Mouse (Mus musculus) G1E (cell line): ENCODE results near the gene Gm11037.

Experiments
- CTCF ChIP-seq: IDR thresholded peaks from 2 replicates; pipeline ENCODE4 v1.5.1; 2012; ENCODE audit warnings: low read depth, low read length, inconsistent platforms, mixed read lengths
- GATA1 ChIP-seq: IDR thresholded peaks from 2 replicates; pipeline ENCODE4 v1.6.1; 2012; ENCODE audit warnings: borderline replicate concordance, low read length, inconsistent platforms, mixed read lengths
- POLR2AphosphoS5 ChIP-seq: IDR thresholded peaks from 2 replicates; pipeline ENCODE4 v1.6.1; 2012; ENCODE audit warnings: low read depth, low read length, inconsistent platforms; ENCODE audit not compliant: insufficient replicate concordance
- TAL1 ChIP-seq: conservative IDR thresholded peaks from 2 replicates; pipeline ENCODE4 v1.6.1; 2012; ENCODE audit warnings: low read depth, low read length, inconsistent platforms, mixed read lengths

- TF ChIP-seq CTCF (no peak), GATA1 (no peak), TAL1 (no peak), POLR2AphosphoS5 (no peak)
Measured at GRCm38 (mm10) chr2:131130849-131131248, 2.4 kb upstream of the Gm11037 start.
